Mouse (Mus musculus) forebrain, embryonic 15.5 days (tissue): ENCODE results near the gene Psmc1. TPM values are rescaled to one million over a fixed set of nuclear protein-coding genes. Genes with fewer than 3 reads are reported as not detected.

Experiments used
- ATAC-seq: fragments of 200-750 bp; cut with Nextera tagmentation; replicated peaks from 2 replicates; pipeline ENCODE4 v1.8.0; 2017; ENCODE audit warnings: mild to moderate bottlenecking, moderate TSS enrichment, moderate library complexity
- H3K27ac ChIP-seq: fragments of 300-500 bp; sonication (generic); replicated peaks from 2 replicates; pipeline ENCODE4 v1.5.1; 2015; ENCODE audit warnings: mild to moderate bottlenecking, inconsistent platforms
- H3K27me3 ChIP-seq: fragments of 300-500 bp; sonication (generic); 2 replicates; pipeline ENCODE4 v1.6.1; 2015; ENCODE audit warnings: inconsistent platforms
- H3K36me3 ChIP-seq: fragments of 300-500 bp; sonication (generic); 2 replicates; pipeline ENCODE4 v1.6.1; 2015; ENCODE audit warnings: mild to moderate bottlenecking, inconsistent platforms
- H3K4me1 ChIP-seq: fragments of 300-500 bp; sonication (generic); 2 replicates; pipeline ENCODE4 v1.6.1; 2015; ENCODE audit warnings: inconsistent platforms
- H3K4me2 ChIP-seq: fragments of 300-500 bp; sonication (generic); replicated peaks from 2 replicates; pipeline ENCODE4 v1.6.1; 2015; ENCODE audit warnings: mild to moderate bottlenecking, inconsistent platforms
- H3K4me3 ChIP-seq: fragments of 300-500 bp; sonication (generic); 2 replicates; pipeline ENCODE4 v1.5.1; 2015; ENCODE audit warnings: mild to moderate bottlenecking, inconsistent platforms
- H3K9ac ChIP-seq: fragments of 300-500 bp; sonication (generic); replicated peaks from 2 replicates; pipeline ENCODE4 v1.6.1; 2015; ENCODE audit warnings: mild to moderate bottlenecking, inconsistent platforms
- H3K9me3 ChIP-seq: fragments of 300-500 bp; sonication (generic); 2 replicates; pipeline ENCODE4 v1.6.1; 2016; ENCODE audit warnings: inconsistent platforms
- WGBS: fragments of 180-500 bp; shearing (Covaris S2); methylation state at CpG from one replicate; pipeline ENCODE4 v1.1.7; 2015; ENCODE audit warnings: mixed read lengths; 5-methylcytosine and 5-hydroxymethylcytosine counted together
- polyA plus RNA-seq: library from polyadenylated mRNA; unstranded; fragments of >200 nt; fragmentation: Nextera tagmentation; extraction: Ambion mirVana; gene quantifications from 2 replicates; pipeline ENCODE4 v1.2.1, GENCODE M21; 2015

Gene Psmc1
- polyA plus RNA-seq, 1 experiment from 2014 or later, result 272 TPM

GRCm38 (mm10) chr12:100159261-100159975 is 49.5 kb downstream of the Psmc1 start, which contains the start of gene Nrde2:
Gene Nrde2, minus strand, starts transcription at chr12:100159653.
- Histone ChIP-seq H3K4me2 (peak within 1 kb of the TSS; percentile 59), H3K9me3 (no peaks in the 10 kb centered on the region), H3K27ac (peak within 1 kb of the TSS; percentile 72), H3K36me3 (no peaks in the 10 kb centered on the region), H3K27me3 (no peaks in the 10 kb centered on the region), H3K9ac (peak within 1 kb of the TSS; percentile 65), H3K4me1 (peaks cover 11% of the 10 kb centered on the region), H3K4me3 (peak within 1 kb of the TSS; percentile 62)
- peak; percentile 100 for ATAC-seq
- under 1% methylated on average over 26 of the region's 26 CpGs for WGBS

- WGBS, result 83% methylated on average over 7 of the region's 7 CpGs
- H3K9me3 ChIP-seq, result no peaks in the 10 kb centered on the region
- no peak overlapping the region for H3K27ac ChIP-seq
- peaks cover 22% of the 10 kb centered on the region for H3K4me1 ChIP-seq
- ATAC-seq, result no peak
- H3K36me3 ChIP-seq, result no peaks in the 10 kb centered on the region
- no peak overlapping the region for H3K4me2 ChIP-seq
- H3K27me3 ChIP-seq, result no peaks in the 10 kb centered on the region
- no peak overlapping the region for H3K9ac ChIP-seq
- no peak overlapping the region for H3K4me3 ChIP-seq
Measured at GRCm38 (mm10) chr12:100164991-100165500, 55.1 kb downstream of the Psmc1 start.

- H3K36me3 ChIP-seq, result no peaks in the 10 kb centered on the region
- peaks cover 22% of the 10 kb centered on the region for H3K4me1 ChIP-seq
- peak; percentile 92 for ATAC-seq
- H3K9ac ChIP-seq, result no peak overlapping the region
- H3K27ac ChIP-seq, result peak overlapping the region; percentile 77
- WGBS, result 9% methylated on average over 3 of the region's 3 CpGs
- H3K27me3 ChIP-seq, result no peaks in the 10 kb centered on the region
- H3K4me2 ChIP-seq, result no peak overlapping the region
- no peaks in the 10 kb centered on the region for H3K9me3 ChIP-seq
- no peak overlapping the region for H3K4me3 ChIP-seq
Measured at GRCm38 (mm10) chr12:100166177-100166576, 56.2 kb downstream of the Psmc1 start.

GRCm38 (mm10) chr12:100166939-100167338 is 57.0 kb downstream of the Psmc1 start:
- Histone ChIP-seq H3K4me2 (no peak overlapping the region), H3K36me3 (no peaks in the 10 kb centered on the region), H3K9ac (no peak overlapping the region), H3K4me3 (no peak overlapping the region), H3K27me3 (no peaks in the 10 kb centered on the region), H3K4me1 (peaks cover 22% of the 10 kb centered on the region), H3K9me3 (no peaks in the 10 kb centered on the region), H3K27ac (peak overlapping the region; percentile 77)
- 49% methylated on average over 8 of the region's 8 CpGs for WGBS
- peak; percentile 27; the same call in 1 of the 2 replicates for ATAC-seq

- Histone ChIP-seq H3K36me3 (no peaks in the 10 kb centered on the region), H3K4me1 (peaks cover 22% of the 10 kb centered on the region), H3K4me3 (no peak overlapping the region), H3K4me2 (no peak overlapping the region), H3K9me3 (no peaks in the 10 kb centered on the region), H3K9ac (no peak overlapping the region), H3K27ac (peak overlapping the region; percentile 81), H3K27me3 (no peaks in the 10 kb centered on the region)
- no peak for ATAC-seq
- 89% methylated on average over 1 of the region's 1 CpGs for WGBS
Measured at GRCm38 (mm10) chr12:100167502-100167901, 57.5 kb downstream of the Psmc1 start.

- peak; percentile 62 for ATAC-seq
- peak overlapping the region; percentile 33; the same call in 1 of the 2 replicates for H3K9ac ChIP-seq
- H3K9me3 ChIP-seq, result no peaks in the 10 kb centered on the region
- H3K36me3 ChIP-seq, result no peaks in the 10 kb centered on the region
- 12% methylated on average over 23 of the region's 28 CpGs for WGBS
- H3K27me3 ChIP-seq, result no peaks in the 10 kb centered on the region
- H3K4me2 ChIP-seq, result peak overlapping the region; percentile 44
- peak overlapping the region; percentile 81 for H3K27ac ChIP-seq
- H3K4me1 ChIP-seq, result peaks cover 22% of the 10 kb centered on the region
- peak overlapping the region; percentile 27 for H3K4me3 ChIP-seq
Measured at GRCm38 (mm10) chr12:100167931-100168871, 58.2 kb downstream of the Psmc1 start.

GRCm38 (mm10) chr12:100172481-100172880 is 62.5 kb downstream of the Psmc1 start:
- Histone ChIP-seq H3K9ac (no peak overlapping the region), H3K4me3 (no peak overlapping the region), H3K27me3 (no peaks in the 10 kb centered on the region), H3K4me1 (peaks cover 16% of the 10 kb centered on the region), H3K4me2 (no peak overlapping the region), H3K27ac (no peak overlapping the region), H3K36me3 (no peaks in the 10 kb centered on the region), H3K9me3 (no peaks in the 10 kb centered on the region)
- WGBS, result 66% methylated on average over 7 of the region's 7 CpGs
- ATAC-seq, result no peak

Other genes starting within 250 kb of the Psmc1 start
- 9.8 and 9.9 TPM in 2 replicates for gene Efcab11, start 225.7 kb upstream of the Psmc1 start, polyA plus RNA-seq
- 70.1 and 72.0 TPM in 2 replicates for gene Tdp1, start 225.6 kb upstream of the Psmc1 start, polyA plus RNA-seq
- gene Kcnk13, start 145.7 kb upstream of the Psmc1 start, polyA plus RNA-seq, result 1.1 TPM in 2 replicates
- 16.5 and 16.6 TPM in 2 replicates for gene Nrde2, start 49.5 kb downstream of the Psmc1 start, polyA plus RNA-seq
- gene Calm1, start 89.3 kb downstream of the Psmc1 start, polyA plus RNA-seq, result 2,112 and 2,174 TPM in 2 replicates